Mouse (Mus musculus) embryonic facial prominence, embryonic 12.5 days (tissue): ENCODE measurements around the gene Erbb4. TPM values are rescaled to one million over a fixed set of nuclear protein-coding genes. Genes with fewer than 3 reads are reported as not detected.

Experiments used
- ATAC-seq: fragments of 200-750 bp; cut with Nextera tagmentation; 2 replicates; pipeline ENCODE4 v1.8.0; 2017; ENCODE audit not compliant: insufficient number of reproducible peaks, insufficient read depth, low FRiP score, low TSS enrichment
- H3K27ac ChIP-seq: fragments of 300-500 bp; sonication (generic); 2 replicates; pipeline ENCODE4 v1.5.1; 2016; ENCODE audit warnings: mild to moderate bottlenecking
- H3K27me3 ChIP-seq: fragments of 300-500 bp; sonication (generic); 2 replicates; pipeline ENCODE4 v1.6.1; 2016; ENCODE audit warnings: mild to moderate bottlenecking, moderate library complexity
- H3K36me3 ChIP-seq: fragments of 300-500 bp; sonication (generic); 2 replicates; pipeline ENCODE4 v1.6.1; 2016; ENCODE audit warnings: mild to moderate bottlenecking
- H3K4me1 ChIP-seq: fragments of 300-500 bp; sonication (generic); 2 replicates; pipeline ENCODE4 v1.6.1; 2016
- H3K4me2 ChIP-seq: fragments of 300-500 bp; sonication (generic); replicated peaks from 2 replicates; pipeline ENCODE4 v1.6.1; 2016; ENCODE audit warnings: mild to moderate bottlenecking, moderate library complexity
- H3K4me3 ChIP-seq: fragments of 300-500 bp; sonication (generic); 2 replicates; pipeline ENCODE4 v1.5.1; 2016; ENCODE audit warnings: mild to moderate bottlenecking
- H3K9ac ChIP-seq: fragments of 300-500 bp; sonication (generic); 2 replicates; pipeline ENCODE4 v1.6.1; 2016; ENCODE audit warnings: mild to moderate bottlenecking, moderate library complexity
- H3K9me3 ChIP-seq: fragments of 300-500 bp; sonication (generic); 2 replicates; pipeline ENCODE4 v1.6.1; 2016; ENCODE audit warnings: mild to moderate bottlenecking, moderate library complexity
- WGBS: fragments of 180-500 bp; shearing (Covaris S2); methylation state at CpG from one replicate; pipeline ENCODE4 v1.1.7; 2016; 5-methylcytosine and 5-hydroxymethylcytosine counted together
- polyA plus RNA-seq: library from polyadenylated mRNA; unstranded; fragments of >200 nt; fragmentation: Nextera tagmentation; extraction: Ambion mirVana; gene quantifications from 2 replicates; pipeline ENCODE4 v1.2.1, GENCODE M21; 2016

Gene Erbb4
- polyA plus RNA-seq, 1 experiment from 2014 or later: 1.3 TPM

DNA sequence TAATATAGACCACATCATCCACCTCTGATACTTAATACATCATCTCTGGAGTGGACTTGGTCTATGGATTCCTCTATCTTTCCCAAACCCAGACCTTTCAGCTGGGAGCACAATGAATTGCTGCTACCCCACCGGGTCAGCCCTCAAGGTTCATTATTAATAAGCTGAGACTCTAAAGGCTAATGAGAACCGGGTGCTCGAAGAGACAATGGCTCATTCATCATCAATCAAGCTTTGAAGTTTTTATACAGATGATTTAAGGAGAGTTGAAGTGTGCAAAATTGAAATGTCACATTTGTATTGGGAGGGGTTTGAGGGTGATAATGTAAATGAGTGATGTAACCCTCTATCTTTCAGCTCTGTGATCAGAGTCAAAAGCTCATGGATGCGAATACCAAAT lies 706.7 kb downstream of the Erbb4 start:
- Histone ChIP-seq H3K36me3 (no peaks in the 10 kb centered on the region), H3K9ac (no peak overlapping the region), H3K27ac (no peak overlapping the region), H3K27me3 (no peaks in the 10 kb centered on the region), H3K4me2 (no peak overlapping the region), H3K9me3 (no peaks in the 10 kb centered on the region), H3K4me3 (no peak overlapping the region), H3K4me1 (no peaks in the 10 kb centered on the region)
- WGBS: 56% methylated on average over 4 of the region's 4 CpGs
- ATAC-seq: no peak

DNA sequence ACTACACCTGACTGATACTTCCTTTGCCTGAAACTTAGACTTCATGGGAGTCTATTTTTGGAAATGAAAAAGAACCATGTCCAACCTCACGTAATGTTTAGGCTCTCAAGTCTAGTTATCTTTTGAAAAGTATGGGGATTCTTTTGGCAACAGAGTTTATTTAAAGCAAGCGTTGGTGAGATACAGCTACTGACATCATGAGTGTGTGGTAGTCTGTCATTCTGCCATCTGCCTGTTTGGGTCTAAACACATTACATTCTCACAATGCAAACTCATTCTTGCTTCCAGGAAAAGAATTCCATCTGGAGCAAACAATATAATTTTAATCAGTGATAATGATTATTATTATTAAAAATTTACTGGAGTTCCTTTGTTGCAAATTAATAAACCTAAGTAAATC lies 736.3 kb downstream of the Erbb4 start:
- Histone ChIP-seq H3K4me1 (no peaks in the 10 kb centered on the region), H3K36me3 (no peaks in the 10 kb centered on the region), H3K9me3 (no peaks in the 10 kb centered on the region), H3K27ac (no peak overlapping the region), H3K4me2 (no peak overlapping the region), H3K9ac (no peak overlapping the region), H3K4me3 (no peak overlapping the region), H3K27me3 (no peaks in the 10 kb centered on the region)
- no peak for ATAC-seq
- 85% methylated on average over 2 of the region's 2 CpGs for WGBS

DNA sequence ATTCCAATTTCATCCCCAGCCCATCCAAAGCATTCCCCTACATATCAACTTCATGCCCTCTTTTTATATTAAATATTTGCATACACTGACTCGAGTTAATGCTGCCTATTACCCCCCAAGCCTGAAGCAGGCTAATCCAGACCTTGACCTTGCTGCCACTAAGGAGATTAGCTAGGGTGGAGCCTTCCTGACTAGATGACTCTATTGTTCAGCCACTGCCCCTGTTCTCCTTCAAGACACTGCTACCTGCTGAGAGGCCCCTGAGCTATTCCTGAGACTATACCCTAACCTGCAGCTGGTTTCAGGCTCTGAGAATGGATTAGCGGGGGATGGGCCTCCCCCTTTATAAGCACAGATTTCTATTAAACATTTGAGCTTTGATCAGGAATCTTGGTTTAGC lies 774.1 kb downstream of the Erbb4 start:
- Histone ChIP-seq H3K36me3 (no peaks in the 10 kb centered on the region), H3K4me2 (no peak overlapping the region), H3K9me3 (no peaks in the 10 kb centered on the region), H3K27ac (no peak overlapping the region), H3K4me1 (no peaks in the 10 kb centered on the region), H3K27me3 (no peaks in the 10 kb centered on the region), H3K9ac (no peak overlapping the region), H3K4me3 (no peak overlapping the region)
- ATAC-seq: no peak
- WGBS: 51% methylated on average over 2 of the region's 2 CpGs

DNA sequence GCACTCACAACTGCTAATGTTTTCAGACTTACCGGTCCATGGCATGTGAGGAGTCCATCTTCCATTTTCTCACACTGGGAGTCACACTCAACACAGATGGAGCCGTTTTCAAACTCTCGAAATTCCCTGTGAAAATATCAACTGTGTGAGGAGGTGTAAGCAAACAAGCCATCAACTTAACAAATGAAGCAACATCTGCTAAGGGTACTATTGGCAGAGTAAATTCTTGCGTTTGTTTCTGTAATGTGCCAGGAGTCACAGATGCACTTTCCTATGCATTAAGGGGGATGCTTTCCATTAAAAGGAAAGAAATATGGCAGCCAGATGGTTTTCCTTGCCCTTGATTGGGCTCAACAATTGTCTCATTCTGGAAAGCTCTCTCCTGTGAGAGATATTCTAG lies 802.0 kb downstream of the Erbb4 start:
- no peak for ATAC-seq
- 73% methylated on average over 4 of the region's 4 CpGs for WGBS
- no peaks in the 10 kb centered on the region for H3K27me3 ChIP-seq
- H3K4me1 ChIP-seq: no peaks in the 10 kb centered on the region
- no peak overlapping the region for H3K9ac ChIP-seq
- no peaks in the 10 kb centered on the region for H3K36me3 ChIP-seq
- no peak overlapping the region for H3K27ac ChIP-seq
- H3K4me3 ChIP-seq: no peak overlapping the region
- H3K9me3 ChIP-seq: no peaks in the 10 kb centered on the region
- H3K4me2 ChIP-seq: no peak overlapping the region

DNA sequence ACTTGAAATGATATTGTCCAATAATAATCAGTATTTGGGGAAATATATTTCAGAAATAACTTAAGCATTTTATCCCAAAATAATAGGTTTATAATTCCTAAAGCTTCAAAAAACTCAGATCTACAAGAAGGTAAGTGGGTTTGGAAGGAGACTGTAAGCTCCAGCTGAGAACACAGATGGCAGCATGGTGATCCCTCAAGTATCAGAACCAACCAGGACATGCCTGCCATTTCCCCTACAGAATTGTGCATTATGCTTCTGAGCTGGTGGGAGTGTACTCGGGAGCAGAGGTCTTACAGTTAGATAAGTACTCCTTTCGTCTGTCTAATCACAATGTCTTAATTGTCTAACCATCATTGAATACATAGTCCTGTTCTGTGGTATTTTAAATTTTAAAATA lies 823.4 kb downstream of the Erbb4 start:
- WGBS: 70% methylated on average over 2 of the region's 2 CpGs
- H3K4me1 ChIP-seq: no peaks in the 10 kb centered on the region
- no peak overlapping the region for H3K4me3 ChIP-seq
- H3K27ac ChIP-seq: no peak overlapping the region
- H3K9ac ChIP-seq: no peak overlapping the region
- ATAC-seq: no peak
- H3K9me3 ChIP-seq: no peaks in the 10 kb centered on the region
- no peaks in the 10 kb centered on the region for H3K36me3 ChIP-seq
- H3K27me3 ChIP-seq: no peaks in the 10 kb centered on the region
- no peak overlapping the region for H3K4me2 ChIP-seq

DNA sequence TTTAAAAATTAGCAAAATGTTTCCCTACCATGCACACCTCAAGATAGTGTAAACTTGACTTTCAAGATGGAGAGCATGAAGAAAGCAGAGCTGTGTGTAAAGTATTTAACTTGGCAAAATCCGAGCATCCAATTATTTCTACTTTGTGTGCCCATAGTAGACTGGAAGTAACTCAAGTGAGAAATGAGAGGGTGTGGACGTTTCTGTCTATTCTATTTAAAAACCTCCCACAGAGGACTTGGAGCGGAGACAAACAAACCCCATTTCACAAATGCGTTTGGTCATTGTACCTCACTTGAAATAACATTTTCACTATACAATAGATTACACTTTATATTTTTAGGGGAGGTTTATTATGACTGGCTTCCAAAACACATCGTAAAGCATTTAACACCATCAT lies 832.0 kb downstream of the Erbb4 start:
- H3K27ac ChIP-seq: no peak overlapping the region
- H3K4me1 ChIP-seq: no peaks in the 10 kb centered on the region
- no peak overlapping the region for H3K9ac ChIP-seq
- WGBS: 79% methylated on average over 5 of the region's 5 CpGs
- no peaks in the 10 kb centered on the region for H3K36me3 ChIP-seq
- no peaks in the 10 kb centered on the region for H3K9me3 ChIP-seq
- H3K4me2 ChIP-seq: no peak overlapping the region
- ATAC-seq: no peak
- H3K4me3 ChIP-seq: no peak overlapping the region
- H3K27me3 ChIP-seq: no peaks in the 10 kb centered on the region

DNA sequence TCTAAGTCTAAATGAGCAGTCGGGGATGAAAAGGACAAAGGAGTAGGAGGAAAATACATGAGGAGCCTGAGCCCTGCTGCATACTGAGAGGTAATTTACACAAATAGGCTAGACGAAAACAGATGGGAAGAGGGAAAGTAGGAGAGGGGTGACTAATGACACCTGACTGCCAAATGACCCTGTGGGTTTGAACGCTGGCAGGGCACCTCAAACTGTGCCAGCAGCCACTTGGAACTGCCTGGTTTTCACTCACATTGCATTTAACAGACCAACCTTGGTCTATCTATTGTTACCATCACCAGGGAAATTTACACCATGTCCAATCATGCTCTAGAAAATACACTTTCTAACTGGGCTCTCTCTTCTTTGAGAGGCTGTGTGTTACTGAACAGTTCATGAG lies 929.3 kb downstream of the Erbb4 start:
- Histone ChIP-seq H3K4me2 (no peak overlapping the region), H3K4me1 (no peaks in the 10 kb centered on the region), H3K4me3 (no peak overlapping the region), H3K27me3 (no peaks in the 10 kb centered on the region), H3K36me3 (no peaks in the 10 kb centered on the region), H3K9me3 (no peaks in the 10 kb centered on the region), H3K9ac (no peak overlapping the region), H3K27ac (no peak overlapping the region)
- ATAC-seq: no peak
- WGBS: 33% methylated on average over 3 of the region's 3 CpGs

DNA sequence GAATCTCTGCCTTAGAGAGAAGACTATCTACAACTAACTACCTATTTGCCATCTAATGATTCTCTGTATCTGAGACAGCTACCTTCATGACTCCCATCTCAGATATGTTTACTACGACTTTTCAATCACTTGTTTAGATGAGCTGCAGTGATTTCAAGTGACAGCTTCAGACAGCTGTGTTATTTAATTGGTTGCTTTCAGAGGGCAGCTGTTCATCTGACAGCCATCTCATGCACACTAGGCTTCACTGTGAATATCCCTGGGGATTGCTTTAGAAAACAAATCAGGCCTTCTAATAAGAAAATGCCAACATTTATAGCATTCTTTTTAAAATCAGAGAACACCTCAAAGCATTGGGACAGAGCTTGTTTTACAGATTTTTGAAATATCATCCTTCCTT lies 952.6 kb downstream of the Erbb4 start:
- ATAC-seq: no peak
- no peak overlapping the region for H3K27ac ChIP-seq
- no peak overlapping the region for H3K4me3 ChIP-seq
- no peaks in the 10 kb centered on the region for H3K27me3 ChIP-seq
- 65% methylated on average over 1 of the region's 1 CpGs for WGBS
- H3K9ac ChIP-seq: no peak overlapping the region
- H3K4me2 ChIP-seq: no peak overlapping the region
- H3K9me3 ChIP-seq: no peaks in the 10 kb centered on the region
- H3K4me1 ChIP-seq: no peaks in the 10 kb centered on the region
- H3K36me3 ChIP-seq: no peaks in the 10 kb centered on the region

DNA sequence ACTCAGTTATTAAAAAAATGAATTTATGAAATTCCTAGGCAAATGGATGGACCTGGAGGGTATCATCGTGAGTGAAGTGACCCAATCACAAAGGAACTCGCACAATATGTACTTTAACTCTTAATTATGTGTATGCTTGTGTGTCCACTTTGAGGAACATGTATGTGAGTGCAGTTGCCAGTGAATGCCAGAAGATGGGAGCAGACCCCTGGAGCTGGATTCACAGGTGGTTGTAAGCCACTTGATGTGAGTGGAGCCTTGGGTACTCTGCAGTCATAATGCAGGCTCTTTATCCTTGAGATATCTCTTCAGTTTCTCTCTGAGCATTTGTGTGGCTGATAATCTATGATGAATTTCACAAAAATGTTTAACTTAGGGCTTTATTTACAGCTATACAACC lies 957.3 kb downstream of the Erbb4 start:
- Histone ChIP-seq H3K9me3 (no peaks in the 10 kb centered on the region), H3K4me2 (no peak overlapping the region), H3K27ac (no peak overlapping the region), H3K4me1 (no peaks in the 10 kb centered on the region), H3K27me3 (no peaks in the 10 kb centered on the region), H3K9ac (no peak overlapping the region), H3K4me3 (no peak overlapping the region), H3K36me3 (no peaks in the 10 kb centered on the region)
- WGBS: 80% methylated on average over 2 of the region's 2 CpGs
- no peak for ATAC-seq

DNA sequence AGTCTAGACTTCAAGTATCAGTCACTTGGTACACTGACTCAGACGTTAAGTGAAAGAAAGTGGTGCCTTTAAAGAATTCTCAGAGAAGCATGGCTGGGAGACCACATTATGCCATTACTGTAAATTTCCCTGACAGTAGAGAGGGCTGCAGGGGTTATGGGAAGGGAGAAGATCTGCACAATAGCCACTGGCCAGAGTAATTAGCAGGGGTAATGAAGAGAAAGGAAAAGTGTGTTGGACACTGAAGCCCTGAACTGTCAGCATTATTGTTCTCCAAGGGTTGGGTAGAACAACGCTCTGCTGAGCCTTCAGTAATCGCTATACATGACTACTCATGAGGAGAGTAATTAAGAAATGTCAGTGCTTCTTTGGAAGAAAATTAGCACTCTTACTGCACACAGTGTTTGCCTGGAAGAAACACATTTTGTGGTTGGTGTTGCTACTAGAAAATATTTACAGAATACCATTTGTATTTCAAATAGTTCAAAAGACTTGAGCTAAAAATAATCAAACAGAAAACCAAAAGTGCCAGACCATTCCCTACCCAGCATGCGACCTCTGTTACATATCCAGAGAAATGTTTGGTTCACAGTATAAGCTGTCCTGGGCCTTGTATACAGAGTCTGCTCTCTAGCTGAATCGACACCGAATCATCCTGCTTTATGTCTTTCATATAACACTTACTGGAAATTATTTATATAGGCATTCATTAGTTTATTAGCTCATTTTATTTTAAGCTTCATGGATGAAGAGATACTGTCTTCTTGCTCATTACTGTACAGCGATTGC lies 965.1 kb downstream of the Erbb4 start:
- Histone ChIP-seq H3K9ac (no peak overlapping the region), H3K36me3 (no peaks in the 10 kb centered on the region), H3K4me3 (no peak overlapping the region), H3K27ac (no peak overlapping the region), H3K4me1 (no peaks in the 10 kb centered on the region), H3K9me3 (no peaks in the 10 kb centered on the region), H3K4me2 (no peak overlapping the region), H3K27me3 (no peaks in the 10 kb centered on the region)
- 0 out of 2 replicates have a peak, but pooled peaks have one; percentile 22 for ATAC-seq
- 70% methylated on average over 7 of the region's 7 CpGs for WGBS

DNA sequence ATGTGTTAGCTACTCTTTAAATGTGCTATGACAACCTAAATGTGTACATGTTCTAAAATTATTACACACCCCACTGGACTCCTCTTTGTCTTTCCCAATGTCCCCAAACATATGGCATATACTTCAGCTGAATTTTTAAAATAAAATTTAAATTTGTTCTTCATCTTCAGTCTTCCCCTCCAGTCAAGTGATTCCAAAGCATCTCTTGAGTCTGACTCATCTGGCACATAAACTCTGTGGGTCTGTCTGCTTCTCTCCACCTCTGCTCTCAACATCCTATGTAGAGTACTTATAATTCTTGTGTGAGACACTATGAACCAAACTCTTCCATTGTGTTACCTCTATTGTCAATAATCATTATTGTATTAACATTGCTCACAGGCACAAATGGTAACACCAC lies 972.9 kb downstream of the Erbb4 start:
- no peak overlapping the region for H3K9ac ChIP-seq
- H3K27me3 ChIP-seq: no peaks in the 10 kb centered on the region
- H3K4me3 ChIP-seq: no peak overlapping the region
- no peak overlapping the region for H3K27ac ChIP-seq
- H3K4me1 ChIP-seq: no peaks in the 10 kb centered on the region
- H3K4me2 ChIP-seq: no peak overlapping the region
- H3K9me3 ChIP-seq: no peaks in the 10 kb centered on the region
- no peak for ATAC-seq
- H3K36me3 ChIP-seq: no peaks in the 10 kb centered on the region

DNA sequence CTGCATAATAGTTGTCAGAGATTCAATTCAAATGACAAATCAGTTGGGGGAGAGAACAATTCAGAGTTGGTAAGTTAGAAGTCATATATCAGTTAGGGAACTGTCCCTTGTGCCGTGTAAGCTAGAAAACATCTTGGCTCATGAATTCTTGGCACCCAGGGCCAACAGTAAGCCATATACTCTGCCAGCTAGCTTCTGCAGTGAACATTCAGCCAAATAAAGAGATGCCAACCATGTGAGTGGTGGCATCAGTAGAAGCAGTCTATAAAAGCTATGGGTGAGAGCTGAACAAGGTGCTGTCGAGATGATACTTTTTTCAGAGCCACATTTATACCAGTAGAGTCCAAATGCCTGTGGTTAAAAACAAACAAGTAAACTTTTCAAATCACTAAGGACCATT lies 973.4 kb downstream of the Erbb4 start:
- Histone ChIP-seq H3K9ac (no peak overlapping the region), H3K27ac (no peak overlapping the region), H3K4me3 (no peak overlapping the region), H3K9me3 (no peaks in the 10 kb centered on the region), H3K27me3 (no peaks in the 10 kb centered on the region), H3K36me3 (no peaks in the 10 kb centered on the region), H3K4me1 (no peaks in the 10 kb centered on the region), H3K4me2 (no peak overlapping the region)
- no peak for ATAC-seq
- WGBS: 93% methylated on average over 2 of the region's 2 CpGs

DNA sequence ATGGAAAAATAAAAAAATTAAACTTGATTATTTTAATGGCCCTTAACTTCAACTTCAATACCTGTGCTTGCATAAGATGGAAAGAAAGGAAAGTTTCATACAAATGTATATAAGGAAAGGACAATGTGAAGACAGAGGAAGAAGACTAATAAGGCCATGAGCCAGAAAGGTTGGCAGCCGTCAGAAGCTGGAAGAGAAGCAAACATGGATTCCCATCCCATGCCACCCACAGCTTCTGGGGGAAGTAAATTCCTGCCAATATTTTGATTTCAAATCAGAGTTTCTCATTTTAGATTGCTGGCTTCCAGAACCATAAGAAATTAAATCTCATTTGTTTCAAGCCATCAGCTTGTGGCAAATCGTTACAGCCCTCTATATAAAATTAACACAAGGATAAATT lies 984.3 kb downstream of the Erbb4 start:
- Histone ChIP-seq H3K36me3 (no peaks in the 10 kb centered on the region), H3K9me3 (no peaks in the 10 kb centered on the region), H3K4me3 (no peak overlapping the region), H3K9ac (no peak overlapping the region), H3K4me2 (no peak overlapping the region), H3K27ac (no peak overlapping the region), H3K27me3 (no peaks in the 10 kb centered on the region), H3K4me1 (no peaks in the 10 kb centered on the region)
- ATAC-seq: no peak
- 91% methylated on average over 2 of the region's 2 CpGs for WGBS
